Mouse (Mus musculus) stomach, embryonic 16.5 days (tissue): ENCODE results near the gene Cdk2. TPM values are rescaled to one million over a fixed set of nuclear protein-coding genes. Genes with fewer than 3 reads are reported as not detected.

Experiments
- ATAC-seq: fragments of 200-750 bp; cut with Nextera tagmentation; 2 replicates; pipeline ENCODE4 v1.8.0; 2017; ENCODE audit warnings: moderate number of reproducible peaks, moderate TSS enrichment; ENCODE audit not compliant: insufficient read depth, low FRiP score
- H3K27ac ChIP-seq: fragments of 300-500 bp; sonication (generic); 2 replicates; pipeline ENCODE4 v1.5.1; 2014; ENCODE audit warnings: low read length
- H3K27me3 ChIP-seq: fragments of 300-500 bp; sonication (generic); 2 replicates; pipeline ENCODE4 v1.6.1; 2014; ENCODE audit warnings: low read length, control low read depth, mixed read lengths; ENCODE audit not compliant: control insufficient read depth, insufficient read depth
- H3K36me3 ChIP-seq: fragments of 300-500 bp; sonication (generic); 2 replicates; pipeline ENCODE4 v1.6.1; 2014; ENCODE audit warnings: low read length; ENCODE audit not compliant: control insufficient read depth, insufficient read depth
- H3K4me1 ChIP-seq: fragments of 300-500 bp; sonication (generic); 2 replicates; pipeline ENCODE4 v1.6.1; 2014; ENCODE audit warnings: low read length, control low read depth, mixed read lengths; ENCODE audit not compliant: control insufficient read depth, insufficient read depth
- H3K4me2 ChIP-seq: fragments of 300-500 bp; sonication (generic); 2 replicates; pipeline ENCODE4 v1.6.1; 2014; ENCODE audit warnings: low read depth, low read length, mixed read lengths
- H3K4me3 ChIP-seq: fragments of 300-500 bp; sonication (generic); replicated peaks from 2 replicates; pipeline ENCODE4 v1.5.1; 2014; ENCODE audit warnings: mild to moderate bottlenecking, low read length
- H3K9ac ChIP-seq: fragments of 300-500 bp; sonication (generic); 2 replicates; pipeline ENCODE4 v1.6.1; 2014; ENCODE audit warnings: low read length
- H3K9me3 ChIP-seq: fragments of 300-500 bp; sonication (generic); replicated peaks from 2 replicates; pipeline ENCODE4 v1.6.1; 2016; ENCODE audit warnings: low read length, control low read depth; ENCODE audit not compliant: control insufficient read depth
- WGBS: fragments of 180-500 bp; shearing (Covaris S2); extraction: QIAGEN DNeasy Blood & Tissue Kit; methylation state at CpG from one replicate; pipeline ENCODE4 v1.1.7; 2014; 5-methylcytosine and 5-hydroxymethylcytosine counted together
- polyA plus RNA-seq: library from polyadenylated mRNA; unstranded; fragments of >200 nt; fragmentation: Nextera tagmentation; extraction: Ambion mirVana; gene quantifications from 2 replicates; pipeline ENCODE4 v1.2.1, GENCODE M21; 2015

Gene Cdk2
- polyA plus RNA-seq, 1 experiment from 2014 or later = 81.2 TPM

GRCm38 (mm10) chr10:128697072-128697725, 7.6 kb downstream of the Cdk2 start:
- no peak for ATAC-seq
- WGBS = 83% methylated on average over 6 of the region's 6 CpGs
- Histone ChIP-seq H3K4me3 (no peak overlapping the region; the same call in 1 of the 2 replicates), H3K27me3 (no peaks in the 10 kb centered on the region), H3K27ac (peak overlapping the region; percentile 74; the same call in 1 of the 2 replicates), H3K9ac (no peak overlapping the region; the same call in 1 of the 2 replicates), H3K9me3 (no peaks in the 10 kb centered on the region), H3K4me1 (peaks cover 20% of the 10 kb centered on the region), H3K36me3 (peaks cover 15% of the 10 kb centered on the region), H3K4me2 (no peak overlapping the region)

GRCm38 (mm10) chr10:128695992-128696807, 8.6 kb downstream of the Cdk2 start, which contains the start of gene Rab5b:
Gene Rab5b (minus strand): TSS chr10:128696264.
- H3K4me2 ChIP-seq = peak within 1 kb of the TSS; percentile 73
- peak; percentile 98 for ATAC-seq
- no peaks in the 10 kb centered on the region for H3K9me3 ChIP-seq
- no peaks in the 10 kb centered on the region for H3K27me3 ChIP-seq
- H3K36me3 ChIP-seq = peaks cover 13% of the 10 kb centered on the region
- H3K27ac ChIP-seq = peak within 1 kb of the TSS; percentile 99
- H3K9ac ChIP-seq = peak within 1 kb of the TSS; percentile 92
- peak within 1 kb of the TSS; percentile 91 for H3K4me3 ChIP-seq
- H3K4me1 ChIP-seq = peaks cover 20% of the 10 kb centered on the region
- under 1% methylated on average over 40 of the region's 40 CpGs for WGBS

- H3K9ac ChIP-seq = peak overlapping the region; percentile 92
- peak overlapping the region; percentile 99 for H3K27ac ChIP-seq
- H3K36me3 ChIP-seq = peaks cover 7% of the 10 kb centered on the region; the same call in 1 of the 2 replicates
- H3K9me3 ChIP-seq = no peaks in the 10 kb centered on the region
- WGBS = 2% methylated on average over 21 of the region's 22 CpGs
- H3K27me3 ChIP-seq = no peaks in the 10 kb centered on the region
- no peak for ATAC-seq
- H3K4me2 ChIP-seq = peak overlapping the region; percentile 73
- peak overlapping the region; percentile 91 for H3K4me3 ChIP-seq
- H3K4me1 ChIP-seq = peaks cover 24% of the 10 kb centered on the region
These were observed 9.3 kb downstream of the Cdk2 start for GRCm38 (mm10) chr10:128695411-128695991.

GRCm38 (mm10) chr10:128674469-128675008, 30.3 kb downstream of the Cdk2 start:
- Histone ChIP-seq H3K9me3 (no peaks in the 10 kb centered on the region), H3K4me2 (peak overlapping the region; percentile 90), H3K27me3 (no peaks in the 10 kb centered on the region), H3K27ac (peak overlapping the region; percentile 71), H3K4me3 (peak overlapping the region; percentile 76), H3K4me1 (peaks cover 9% of the 10 kb centered on the region; the same call in 1 of the 2 replicates), H3K36me3 (no peaks in the 10 kb centered on the region), H3K9ac (peak overlapping the region; percentile 74)
- no peak for ATAC-seq
- WGBS = 2% methylated on average over 9 of the region's 9 CpGs

- peak within 1 kb of the TSS; percentile 74 for H3K9ac ChIP-seq
- H3K4me1 ChIP-seq = peaks cover 9% of the 10 kb centered on the region; the same call in 1 of the 2 replicates
- ATAC-seq = peak; percentile 93
- under 1% methylated on average over 60 of the region's 60 CpGs for WGBS
- H3K4me3 ChIP-seq = peak within 1 kb of the TSS; percentile 76
- H3K36me3 ChIP-seq = no peaks in the 10 kb centered on the region
- no peaks in the 10 kb centered on the region for H3K27me3 ChIP-seq
- H3K9me3 ChIP-seq = no peaks in the 10 kb centered on the region
- H3K27ac ChIP-seq = peak within 1 kb of the TSS; percentile 71
- H3K4me2 ChIP-seq = peak within 1 kb of the TSS; percentile 90
These were observed 30.9 kb downstream of the Cdk2 start, which contains the start of gene Suox for GRCm38 (mm10) chr10:128673763-128674468. Gene Suox (minus strand): TSS chr10:128674073.

GRCm38 (mm10) chr10:128671148-128671547, 33.7 kb downstream of the Cdk2 start:
- no peaks in the 10 kb centered on the region for H3K9me3 ChIP-seq
- no peak overlapping the region for H3K27ac ChIP-seq
- peaks cover 9% of the 10 kb centered on the region; the same call in 1 of the 2 replicates for H3K4me1 ChIP-seq
- H3K9ac ChIP-seq = no peak overlapping the region
- no peak overlapping the region for H3K4me3 ChIP-seq
- H3K4me2 ChIP-seq = no peak overlapping the region
- no peaks in the 10 kb centered on the region for H3K27me3 ChIP-seq
- WGBS = 90% methylated on average over 9 of the region's 9 CpGs
- no peak for ATAC-seq
- no peaks in the 10 kb centered on the region for H3K36me3 ChIP-seq

- WGBS = 1% methylated on average over 42 of the region's 42 CpGs
- Histone ChIP-seq H3K4me2 (peak overlapping the region; percentile 59), H3K9ac (peak overlapping the region; percentile 70), H3K4me1 (peaks cover 9% of the 10 kb centered on the region; the same call in 1 of the 2 replicates), H3K4me3 (peak overlapping the region; percentile 55), H3K36me3 (no peaks in the 10 kb centered on the region), H3K9me3 (no peaks in the 10 kb centered on the region), H3K27ac (peak overlapping the region; percentile 10; the same call in 1 of the 2 replicates), H3K27me3 (no peaks in the 10 kb centered on the region)
- peak; percentile 42; the same call in 1 of the 2 replicates for ATAC-seq
These were observed 35.8 kb downstream of the Cdk2 start for GRCm38 (mm10) chr10:128668790-128669672.
